Mouse (Mus musculus): ENCODE measurements at regions not wholly inside any gene's neighbourhood (a gene's known extent, or its start where the extent isn't known, plus 50 kb on each side); places are given as distances from the start of the nearest gene placed in this dataset.

DNA sequence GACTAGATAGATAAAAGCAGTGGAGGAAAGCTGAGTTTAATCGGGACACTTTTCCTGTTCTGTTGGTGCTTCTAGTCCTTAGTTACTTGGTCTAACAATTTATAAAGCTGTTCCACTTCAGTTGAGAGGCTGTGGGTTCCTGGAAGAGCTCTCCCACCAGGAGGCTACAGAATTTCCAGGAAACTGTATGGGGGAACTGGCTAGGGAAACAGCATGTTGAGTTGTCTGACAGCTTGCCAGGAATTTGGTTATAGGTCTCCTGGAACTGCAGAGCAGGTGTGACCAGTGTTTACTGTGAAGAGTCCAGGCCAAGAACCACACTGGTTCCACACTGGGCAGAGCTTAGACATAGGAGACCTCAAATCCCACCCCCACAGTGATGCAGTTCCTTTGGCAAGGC is 65.0 kb upstream of the Pik3cg start:
- no peak for DNase-seq

DNA sequence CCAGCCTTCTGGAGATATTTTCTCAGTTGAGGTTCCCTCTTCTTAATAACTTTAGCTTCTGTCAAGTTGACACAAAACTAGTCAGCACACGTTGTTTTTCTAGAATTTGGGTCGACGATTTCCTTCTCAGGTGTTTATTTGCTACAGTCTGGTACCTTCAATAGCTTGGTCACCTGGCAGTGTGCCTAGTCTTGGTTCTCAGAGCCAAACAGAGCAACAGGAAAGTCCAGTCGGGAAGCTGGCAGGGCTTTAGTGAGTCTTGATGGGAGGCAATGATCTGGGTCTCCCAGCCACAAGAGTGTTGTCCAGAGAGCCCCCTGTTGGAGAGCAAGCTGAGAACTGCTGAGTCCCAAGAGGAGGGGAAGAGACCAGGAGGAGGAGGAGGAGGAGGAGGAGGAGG is 71.4 kb upstream of the Pik3cg start:
- DNase-seq, result no peak

GRCm38 (mm10) chr12:32280309-32280708 is 71.8 kb upstream of the Pik3cg start:
- no peak for DNase-seq

DNA sequence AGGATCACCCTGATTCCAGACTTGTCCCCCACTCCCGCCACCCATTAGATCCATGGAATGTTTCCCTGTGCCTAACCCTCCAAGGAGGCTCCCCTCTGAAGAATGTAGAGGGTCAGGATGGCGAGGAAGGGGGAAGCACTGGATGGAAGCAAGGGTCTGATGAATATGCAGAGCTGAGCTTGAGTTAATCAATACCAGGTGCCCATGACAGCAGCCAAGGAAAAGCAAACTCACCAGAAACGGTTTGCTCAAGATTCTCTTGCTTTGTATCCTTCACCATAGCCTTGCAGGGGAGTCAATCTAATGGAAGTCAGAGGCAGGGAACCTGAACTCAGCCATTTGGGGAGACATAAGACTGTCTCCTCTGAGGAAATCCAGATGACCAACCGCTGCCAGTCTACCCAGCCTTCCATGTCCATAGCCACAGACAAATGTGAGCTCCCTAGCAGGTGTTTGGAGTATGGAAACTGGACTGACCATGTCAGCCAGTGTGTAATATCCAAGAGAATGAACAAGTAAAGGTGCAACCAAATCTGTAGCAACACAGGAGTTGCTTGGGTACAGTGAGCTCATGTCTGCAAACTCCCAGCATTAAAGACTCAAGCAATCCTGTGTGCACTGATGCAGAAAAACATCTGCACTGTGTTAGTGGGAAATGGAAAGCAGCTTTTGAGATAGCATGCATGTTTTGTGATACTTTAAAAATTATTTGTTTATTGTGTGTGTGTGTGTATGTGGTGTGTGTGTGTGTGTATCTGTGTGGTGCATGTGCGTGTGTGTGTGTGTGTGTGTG is 74.1 kb upstream of the Pik3cg start:
- no peak for DNase-seq

GRCm38 (mm10) chr12:32285039-32285438 is 76.6 kb upstream of the Pik3cg start:
- no peak for DNase-seq

- no peak for DNase-seq
Measured at GRCm38 (mm10) chr12:32286652-32287051, 78.2 kb upstream of the Pik3cg start.

GRCm38 (mm10) chr12:32291145-32291544 is 82.7 kb upstream of the Pik3cg start:
- no peak for DNase-seq

- DNase-seq, result peak; percentile 20
Measured at GRCm38 (mm10) chr12:32291962-32292748, 83.7 kb upstream of the Pik3cg start.

DNA sequence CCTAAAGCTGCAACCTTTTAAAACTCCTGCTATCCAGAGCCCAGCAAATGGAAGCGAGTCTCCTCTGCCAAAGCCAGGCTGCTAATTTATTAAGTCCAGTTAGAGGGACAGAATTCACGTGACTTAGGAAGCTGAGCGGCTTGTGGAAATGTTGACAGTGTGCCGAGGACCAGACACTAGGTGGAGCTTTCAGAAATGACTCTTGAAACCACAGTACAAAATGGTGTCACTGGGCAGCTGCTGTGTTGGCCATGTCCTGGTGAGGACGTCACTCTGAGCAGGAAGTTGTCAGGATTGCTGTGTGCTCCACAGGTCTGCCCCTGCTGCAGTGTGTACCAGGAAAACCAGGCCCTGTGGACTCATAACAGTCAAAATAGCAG is 84.3 kb upstream of the Pik3cg start:
- no peak for DNase-seq

DNA sequence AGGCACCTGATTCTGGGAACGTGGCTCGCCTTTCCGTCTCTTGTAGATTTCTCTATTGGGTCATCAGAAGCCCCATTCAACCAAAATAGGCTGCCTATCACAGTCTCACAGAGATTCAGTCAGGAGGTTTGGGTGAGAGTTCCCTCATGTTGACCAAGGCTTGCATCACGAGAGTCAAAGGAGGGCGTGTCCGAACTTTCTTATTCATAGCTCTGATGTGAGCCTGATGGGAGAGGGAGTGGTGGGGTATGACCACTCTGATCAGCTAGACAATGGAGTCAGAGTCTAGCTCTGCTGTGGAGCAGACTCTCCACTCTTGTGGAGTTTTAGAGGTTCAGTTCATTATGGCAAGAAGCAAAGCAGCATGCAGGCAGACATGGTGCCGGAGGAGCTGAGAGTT is 81.1 kb upstream of the Ccdc71l start:
- DNase-seq, result no peak

DNA sequence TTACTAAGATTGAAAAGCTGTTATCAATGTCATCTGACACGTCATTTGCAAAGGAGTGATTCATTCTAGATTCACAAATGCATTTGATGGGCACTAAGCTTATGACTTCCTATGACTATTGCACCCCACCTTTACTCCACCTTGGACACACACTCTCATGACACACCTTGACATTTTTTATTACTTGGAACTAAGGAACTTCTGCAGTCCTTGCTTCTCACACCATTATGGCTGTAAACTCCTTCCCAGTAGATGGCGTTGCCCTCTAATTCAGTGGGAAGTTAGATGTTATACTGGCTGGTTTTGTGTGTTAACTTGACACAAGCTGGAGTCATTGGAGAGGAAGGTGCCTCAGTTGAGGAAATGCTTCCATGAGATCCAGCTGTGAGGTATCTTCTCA is 78.8 kb upstream of the Ccdc71l start:
- DNase-seq, result no peak

DNA sequence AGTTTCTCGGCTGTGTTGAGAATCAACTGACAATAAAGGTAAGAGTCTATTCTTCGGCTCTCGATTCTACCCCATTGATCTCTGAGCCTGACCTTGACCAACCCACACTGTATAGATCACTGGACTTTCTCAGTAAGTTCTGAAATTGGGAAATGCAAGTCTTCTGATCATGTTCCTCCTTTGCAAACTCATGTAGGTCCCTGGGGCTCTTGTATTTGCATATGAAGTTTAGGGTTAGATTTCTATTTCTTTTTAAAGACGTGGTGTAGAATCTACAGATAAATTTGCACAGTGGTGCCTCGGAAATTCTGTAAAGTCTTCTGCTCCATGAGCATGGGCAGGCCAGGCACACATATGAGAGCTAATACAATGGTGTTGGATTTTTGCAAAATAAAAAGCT is 72.8 kb upstream of the Ccdc71l start:
- no peak for DNase-seq

- no peak for DNase-seq
Measured at GRCm38 (mm10) chr12:32306326-32306725, 72.2 kb upstream of the Ccdc71l start.

- DNase-seq, result no peak
Measured at GRCm38 (mm10) chr12:32307280-32308006, 71.1 kb upstream of the Ccdc71l start.

DNA sequence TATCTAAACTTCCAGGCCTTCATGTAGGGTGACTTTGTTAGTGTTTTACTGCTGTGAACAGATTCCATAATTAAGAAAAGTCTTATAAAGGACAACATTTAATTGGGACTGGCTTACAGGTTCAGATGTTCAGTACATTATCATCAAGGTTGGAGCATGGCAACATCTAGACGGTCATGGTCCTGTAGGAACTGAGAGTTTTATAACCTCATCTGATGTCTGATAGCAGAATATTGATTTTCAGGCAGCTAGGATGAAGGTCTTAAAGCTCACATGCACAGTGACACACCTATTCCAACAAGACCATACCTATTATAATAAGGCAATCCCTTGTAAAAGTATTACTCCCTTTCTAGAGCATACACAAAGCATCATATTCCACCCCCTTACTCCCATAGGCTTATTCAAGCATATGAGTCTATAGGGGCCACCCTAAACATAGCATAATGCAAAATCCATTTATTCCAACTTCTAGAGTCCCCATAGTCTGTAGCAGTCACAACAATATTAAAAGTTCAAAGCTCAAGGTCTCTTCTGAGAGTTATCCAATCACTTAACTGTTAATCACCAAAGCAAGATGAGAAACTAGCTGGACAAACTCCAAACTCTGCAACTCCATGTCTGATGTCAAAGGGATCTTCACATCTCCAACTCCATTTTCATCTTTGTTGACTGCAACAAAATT is 63.3 kb upstream of the Ccdc71l start:
- no peak for DNase-seq
